In the genomic region with DNA sequence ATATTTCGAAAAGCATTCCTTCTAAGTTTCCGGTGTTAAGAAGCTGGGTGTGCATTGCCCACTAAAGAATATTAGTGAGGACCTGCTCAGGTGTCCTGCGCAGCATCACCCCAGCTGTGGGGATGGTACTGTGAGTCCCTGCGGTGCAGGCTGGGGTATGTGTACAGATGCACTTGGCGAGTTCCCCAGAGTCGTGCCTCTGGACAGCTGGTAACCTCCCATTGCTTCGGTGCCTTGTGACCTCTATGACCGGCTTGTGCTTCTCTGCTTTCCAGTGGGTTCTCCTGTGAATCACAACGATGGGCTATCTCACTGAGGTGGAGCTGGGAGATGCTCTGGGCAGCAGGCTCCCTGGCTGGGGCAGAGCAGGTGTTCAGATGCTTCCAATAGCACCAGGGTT, we compare ENCODE assay signal across 27 mouse cellular contexts.
"Had no signal": no experiment of that assay in that cellular context is flagged by ENCODE, and none has a peak within 500 bp of the region (broad histone marks: within the 10 kb centered on the region; RNA-seq: fewer than 3 reads in every experiment).

No protein-coding gene starts in this region.

- H3K27me3 ChIP-seq: heart, embryonic 12.5 days; hindbrain, embryonic 12.5 days; intestine, embryonic 15.5 days; limb, embryonic 12.5 days; liver, embryonic 13.5 days; liver, embryonic 15.5 days had no signal

- DNase-seq: gastrocnemius, postnatal 36 days; heart, postnatal 14 days; heart, postnatal 36 days; kidney, adult 18-20 months; kidney, adult 9 months; kidney, postnatal 10 days; kidney, postnatal 25 days; liver; liver, embryonic 13.5 days; liver, postnatal 0 days had no signal

- H3K9ac ChIP-seq: heart, embryonic 12.5 days; hindbrain, embryonic 12.5 days; hindbrain, embryonic 14.5 days; intestine, embryonic 15.5 days; limb, embryonic 12.5 days; liver, embryonic 13.5 days; liver, embryonic 15.5 days; liver, postnatal 0 days had no signal

- H3K4me2 ChIP-seq: heart, embryonic 12.5 days; hindbrain, embryonic 12.5 days; hindbrain, embryonic 14.5 days; intestine, embryonic 15.5 days; limb, embryonic 12.5 days; liver, embryonic 11.5 days; liver, embryonic 13.5 days; liver, embryonic 15.5 days had no signal

- ATAC-seq: forebrain, embryonic 16.5 days; hindbrain, embryonic 16.5 days; inflammation-experienced regulatory T-cells, adult 6 months; intestine, embryonic 15.5 days; intestine, postnatal 0 days; liver, postnatal 0 days had no signal

- H3K4me3 ChIP-seq: heart, adult 2 months; heart, embryonic 10.5 days; heart, embryonic 12.5 days; hindbrain, embryonic 10.5 days; hindbrain, embryonic 12.5 days; intestine, embryonic 15.5 days; layer of hippocampus, adult 2 months; left cerebral cortex, adult 2 months; limb, embryonic 10.5 days; limb, embryonic 12.5 days; liver, embryonic 13.5 days; liver, embryonic 15.5 days had no signal

- H3K36me3 ChIP-seq: heart, embryonic 10.5 days; heart, embryonic 12.5 days; hindbrain, embryonic 12.5 days; intestine, embryonic 15.5 days; limb, embryonic 10.5 days; liver, embryonic 13.5 days; liver, embryonic 15.5 days had no signal

- H3K9me3 ChIP-seq: heart, embryonic 10.5 days; heart, embryonic 12.5 days; hindbrain, embryonic 10.5 days; hindbrain, embryonic 12.5 days; intestine, embryonic 15.5 days; limb, embryonic 10.5 days; limb, embryonic 12.5 days; liver, embryonic 13.5 days; liver, embryonic 15.5 days had no signal

- H3K27ac ChIP-seq: heart, adult 2 months; heart, embryonic 10.5 days; hindbrain, embryonic 10.5 days; hindbrain, embryonic 12.5 days; hindbrain, embryonic 14.5 days; intestine, embryonic 15.5 days; layer of hippocampus, adult 2 months; left cerebral cortex, adult 2 months; limb, embryonic 10.5 days; limb, embryonic 12.5 days; liver, embryonic 13.5 days; liver, embryonic 15.5 days had no signal
